Mouse (Mus musculus) cerebellum, adult 2 months (tissue): ENCODE results near the gene Plekha5. TPM values are rescaled to one million over a fixed set of nuclear protein-coding genes. Genes with fewer than 3 reads are reported as not detected.
"Not testable (repeated sequence)": the region's sequence is repeated elsewhere in the genome, so short reads cannot be mapped to it uniquely, and the experiment has no call there.

Experiments used
- DNase-seq, 2 experiments: peaks; one replicate each; pipeline ENCODE4 v3.0.0; 2021
- H3K27ac ChIP-seq: fragments of 200-500 bp; 2 replicates; pipeline ENCODE4 v1.5.1; 2012; ENCODE audit warnings: low read length, control low read depth, inconsistent platforms; ENCODE audit not compliant: insufficient read depth
- H3K27me3 ChIP-seq: fragments of 200-500 bp; 2 replicates; pipeline ENCODE4 v1.6.1; 2012; ENCODE audit warnings: inconsistent platforms, mild to moderate bottlenecking, low read length, moderate library complexity; ENCODE audit not compliant: control insufficient read depth, insufficient read depth
- H3K4me1 ChIP-seq: fragments of 200-500 bp; 2 replicates; pipeline ENCODE4 v1.6.1; 2011; ENCODE audit warnings: low read length; ENCODE audit not compliant: control insufficient read depth, insufficient read depth
- H3K4me3 ChIP-seq: fragments of 200-500 bp; replicated peaks from 2 replicates; pipeline ENCODE3; 2011; ENCODE audit warnings: mild to moderate bottlenecking, low read depth, low read length, control low read depth; ENCODE audit not compliant: insufficient read depth
- CTCF ChIP-seq: fragments of 200-500 bp; IDR thresholded peaks from 2 replicates; pipeline ENCODE4 v1.5.1; 2011; ENCODE audit warnings: low read depth, mild to moderate bottlenecking, control low read depth, low read length, moderate library complexity, borderline replicate concordance; ENCODE audit not compliant: insufficient read depth
- POLR2A ChIP-seq: fragments of 200-500 bp; IDR thresholded peaks from 2 replicates; pipeline ENCODE4 v1.6.1; 2011; ENCODE audit warnings: low read length, control low read depth, borderline replicate concordance; ENCODE audit not compliant: insufficient read depth
- WGBS: fragments of 180-500 bp; shearing (Covaris S2); methylation state at CpG from one replicate; pipeline ENCODE4 v1.1.7; 2018; 5-methylcytosine and 5-hydroxymethylcytosine counted together
- polyA plus RNA-seq: library from polyadenylated mRNA; depleted of rRNA; stranded (reverse); fragments of >200 nt; gene quantifications from 2 replicates; pipeline ENCODE4 v1.2.3, GENCODE M21; 2012

The Plekha5 gene
- polyA plus RNA-seq, 1 experiment: 118 TPM

DNA sequence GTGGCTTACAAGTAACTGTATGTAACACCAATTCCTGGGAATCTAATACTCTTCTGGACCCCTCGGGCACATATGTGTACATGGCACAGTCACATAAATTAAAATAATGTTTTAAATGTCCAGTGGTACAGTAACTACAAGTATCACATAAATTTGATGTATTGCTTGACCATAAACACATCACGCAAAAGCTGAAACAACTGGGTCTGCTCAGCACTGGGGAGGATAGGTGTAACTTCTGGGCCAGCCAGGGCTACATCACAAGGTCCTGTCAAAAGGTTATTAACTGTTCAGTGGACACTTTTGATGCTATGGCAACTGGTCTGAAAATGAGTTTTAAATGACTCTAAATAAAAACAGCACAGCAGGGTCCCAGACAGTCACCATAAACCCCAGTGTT lies 143.3 kb downstream of the Plekha5 start:
- 97% methylated on average over 2 of the region's 2 CpGs for WGBS
- Histone ChIP-seq H3K4me3 (no peak overlapping the region), H3K4me1 (peaks cover 5% of the 10 kb centered on the region; the same call in 1 of the 2 replicates), H3K27ac (no peak overlapping the region), H3K27me3 (no peaks in the 10 kb centered on the region)
- TF ChIP-seq CTCF (no peak), POLR2A (no peak)
- no peak for DNase-seq

DNA sequence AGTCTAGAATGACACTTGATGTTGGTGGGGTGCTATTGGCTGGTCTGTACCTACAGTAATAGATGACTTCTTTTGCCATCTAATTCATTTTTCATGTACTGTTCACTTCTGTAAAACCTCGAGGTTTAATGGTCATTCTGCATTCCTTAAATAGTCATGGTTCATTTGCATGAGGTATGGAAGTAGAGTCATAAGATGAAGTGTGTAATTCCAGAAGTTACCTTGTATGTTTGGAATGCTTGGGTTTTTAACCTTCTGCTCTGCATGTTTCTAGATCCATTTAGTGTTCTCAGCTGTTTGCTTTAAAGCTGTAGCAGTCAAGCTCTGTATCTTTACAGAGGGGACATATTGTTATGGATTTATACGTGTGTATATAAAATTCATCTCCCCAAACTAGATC lies 144.0 kb downstream of the Plekha5 start:
- peaks cover 5% of the 10 kb centered on the region; the same call in 1 of the 2 replicates for H3K4me1 ChIP-seq
- no peak for TF ChIP-seq CTCF
- no peak for TF ChIP-seq POLR2A
- no peak overlapping the region for H3K4me3 ChIP-seq
- WGBS: 69% methylated on average over 2 of the region's 2 CpGs
- no peak for DNase-seq
- no peaks in the 10 kb centered on the region for H3K27me3 ChIP-seq
- H3K27ac ChIP-seq: no peak overlapping the region

DNA sequence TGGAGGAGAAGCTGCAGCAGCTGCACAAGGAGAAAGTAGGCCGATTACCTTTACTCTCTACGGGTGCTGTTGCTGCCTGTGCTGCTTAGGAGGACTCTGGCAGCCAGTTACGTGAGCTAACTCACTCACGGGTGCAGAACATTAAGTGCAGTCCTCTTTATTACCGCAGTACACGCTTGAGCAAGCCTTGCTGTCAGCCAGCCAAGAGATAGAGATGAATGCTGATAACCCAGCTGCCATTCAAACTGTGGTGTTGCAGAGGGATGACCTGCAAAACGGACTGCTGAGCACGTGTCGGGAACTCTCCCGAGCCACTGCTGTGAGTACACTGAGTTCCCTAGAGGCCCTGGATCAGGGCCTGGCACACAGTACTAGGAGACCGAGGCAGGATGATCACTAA lies 146.3 kb downstream of the Plekha5 start:
- TF ChIP-seq POLR2A: no peak
- TF ChIP-seq CTCF: no peak
- peak overlapping the region; percentile 46; the same call in 1 of the 2 replicates for H3K27ac ChIP-seq
- H3K27me3 ChIP-seq: no peaks in the 10 kb centered on the region
- H3K4me1 ChIP-seq: peaks cover 5% of the 10 kb centered on the region; the same call in 1 of the 2 replicates
- WGBS: 14% methylated on average over 11 of the region's 11 CpGs
- H3K4me3 ChIP-seq: no peak overlapping the region
- peak; percentile 42 to 49 for DNase-seq

DNA sequence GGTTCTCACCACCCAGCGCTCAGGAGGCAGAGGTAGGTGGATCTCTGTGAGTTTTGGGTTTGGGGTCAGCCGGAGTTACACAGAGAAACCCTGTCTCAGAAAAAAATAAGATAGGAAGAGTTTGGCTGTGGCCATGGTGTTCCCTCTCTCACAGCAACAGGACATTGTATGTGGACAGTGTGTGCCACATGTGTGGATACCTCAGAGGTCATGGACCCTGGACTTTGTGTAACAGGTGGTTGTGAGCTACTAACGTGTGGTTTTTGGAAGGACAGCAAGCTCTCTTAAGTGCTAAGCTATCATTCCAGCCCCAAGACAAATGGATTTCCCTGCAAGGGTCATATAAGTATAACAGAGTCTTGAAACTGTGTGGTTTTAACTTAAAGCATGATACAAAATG lies 151.1 kb downstream of the Plekha5 start:
- DNase-seq: no peak
- Histone ChIP-seq H3K4me1 (peaks cover 4% of the 10 kb centered on the region; the same call in 1 of the 2 replicates), H3K27me3 (no peaks in the 10 kb centered on the region), H3K4me3 (no peak overlapping the region), H3K27ac (no peak overlapping the region)
- 93% methylated on average over 3 of the region's 3 CpGs for WGBS
- no peak for TF ChIP-seq CTCF
- TF ChIP-seq POLR2A: no peak

DNA sequence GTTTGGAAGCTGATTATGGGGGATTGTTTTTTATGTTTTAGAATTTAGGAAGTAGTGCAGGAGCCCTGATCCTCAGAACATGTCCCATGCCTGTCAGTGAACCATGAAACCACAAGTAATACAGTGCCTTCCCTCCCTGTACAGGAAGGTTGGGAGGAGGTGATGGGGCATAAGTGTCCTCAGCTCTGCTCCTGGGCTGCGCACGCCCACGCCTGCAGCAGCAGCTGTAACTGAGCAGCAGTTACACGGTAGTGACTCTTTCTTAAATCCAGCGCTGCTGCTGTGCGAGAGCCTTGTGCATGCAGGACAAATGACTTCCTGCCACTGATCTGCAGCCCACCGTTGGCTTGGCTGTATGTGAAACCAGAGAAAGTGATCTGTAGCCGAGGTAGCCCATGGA lies 152.3 kb downstream of the Plekha5 start:
- H3K27ac ChIP-seq: no peak overlapping the region
- TF ChIP-seq CTCF (no peak), POLR2A (no peak)
- peaks cover 2% of the 10 kb centered on the region; the same call in 1 of the 2 replicates for H3K4me1 ChIP-seq
- 87% methylated on average over 8 of the region's 8 CpGs for WGBS
- H3K4me3 ChIP-seq: no peak overlapping the region
- H3K27me3 ChIP-seq: no peaks in the 10 kb centered on the region
- no peak for DNase-seq

DNA sequence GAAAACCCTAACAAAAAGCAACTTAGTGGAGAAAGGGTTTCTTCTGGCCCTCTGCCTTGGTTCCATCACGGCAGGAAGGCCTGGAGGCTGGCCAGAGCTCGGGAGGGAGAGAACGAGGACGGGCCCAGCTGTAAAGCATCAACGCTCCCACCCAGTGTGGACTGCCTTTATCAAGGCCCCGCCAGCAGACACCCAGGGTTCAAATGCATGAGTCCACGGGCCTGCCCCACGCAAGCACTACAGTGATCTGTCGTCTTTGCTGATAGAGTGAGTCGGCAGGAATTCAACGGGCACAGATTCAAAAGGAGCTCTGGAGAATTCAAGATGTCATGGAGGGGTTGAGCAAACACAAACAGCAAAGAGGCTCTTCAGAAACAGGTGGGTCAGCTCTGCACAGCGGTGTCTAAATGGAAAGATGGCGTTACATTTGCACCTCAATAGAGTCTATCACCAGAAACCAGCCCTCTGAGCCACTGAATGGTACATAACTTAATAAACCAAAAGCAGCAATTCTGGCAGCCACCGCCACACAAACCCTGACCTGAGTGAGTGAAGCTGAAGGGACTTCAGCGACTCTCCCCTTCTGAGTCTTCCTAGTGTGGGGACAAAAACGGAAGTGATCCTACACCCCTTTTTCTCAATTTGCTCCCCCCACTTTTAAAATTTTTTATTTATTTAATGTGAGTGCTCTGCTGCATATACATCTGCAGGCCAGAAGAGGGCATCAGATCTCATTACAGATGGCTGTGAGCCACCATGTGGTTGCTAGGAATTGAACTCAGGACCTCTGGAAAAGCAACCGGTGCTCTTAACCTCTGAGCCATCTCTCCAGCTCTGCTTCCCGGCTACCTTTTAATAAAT lies 153.3 kb downstream of the Plekha5 start:
- TF ChIP-seq CTCF (peak; percentile 4; the same call in 1 of the 2 replicates), POLR2A (no peak)
- no peak overlapping the region for H3K4me3 ChIP-seq

DNA sequence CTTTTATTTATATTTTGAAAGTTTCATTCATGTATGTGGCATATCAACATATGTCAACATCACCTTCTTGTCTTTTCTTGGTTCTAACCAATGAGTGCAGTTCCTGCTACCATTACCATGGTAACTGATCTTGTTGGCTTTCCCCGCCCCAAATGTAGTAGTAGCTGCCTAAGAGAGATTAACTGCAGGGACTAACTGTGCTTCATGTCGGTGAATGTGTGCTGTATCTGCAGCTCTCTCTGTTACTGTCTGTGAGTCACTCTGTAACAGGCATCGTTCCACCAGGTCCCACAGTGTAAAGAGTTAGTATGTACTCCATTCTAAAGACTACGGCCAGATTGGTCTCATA lies 153.9 kb downstream of the Plekha5 start:
- Histone ChIP-seq H3K27me3 (no peaks in the 10 kb centered on the region), H3K27ac (no peak overlapping the region), H3K4me1 (peaks cover 2% of the 10 kb centered on the region; the same call in 1 of the 2 replicates), H3K4me3 (no peak overlapping the region)
- DNase-seq: no peak
- WGBS: 94% methylated on average over 4 of the region's 4 CpGs
- no peak for TF ChIP-seq POLR2A
- TF ChIP-seq CTCF: no peak

More for the DNA sequence above, 153.3 kb downstream of the Plekha5 start:
- H3K27ac ChIP-seq: no peak overlapping the region
- no peaks in the 10 kb centered on the region for H3K27me3 ChIP-seq
- 52% methylated on average over 18 of the region's 18 CpGs for WGBS
- no peak for DNase-seq
- peaks cover 2% of the 10 kb centered on the region; the same call in 1 of the 2 replicates for H3K4me1 ChIP-seq

DNA sequence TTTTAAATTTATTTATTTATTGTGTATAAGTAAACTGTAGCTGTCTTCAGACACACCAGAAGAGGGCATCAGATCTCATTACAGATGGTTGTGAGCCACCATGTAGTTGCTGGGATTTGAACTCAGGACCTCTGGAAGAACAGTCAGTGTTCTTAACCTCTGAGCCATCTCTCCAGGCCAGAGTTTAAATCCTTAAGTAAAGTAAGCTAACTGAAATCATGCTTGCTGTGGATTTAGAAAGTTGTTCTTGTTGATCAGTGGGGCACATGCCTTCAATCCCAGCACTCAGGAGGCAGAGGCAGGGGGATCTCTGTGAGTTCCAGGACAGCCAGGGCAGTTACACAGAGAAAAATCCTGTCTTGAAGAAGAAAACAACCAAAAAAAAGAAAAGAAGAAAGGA lies 155.1 kb downstream of the Plekha5 start:
- H3K27me3 ChIP-seq, DNase-seq, H3K4me1 ChIP-seq, H3K4me3 ChIP-seq, H3K27ac ChIP-seq: not testable (repeated sequence)
